Mouse (Mus musculus): Measurements from ENCODE around the gene Cpa1.

Cpa1 gene

GRCm38 (mm10) chr6:30638674-30639268 is at the start of gene Cpa1:
Gene Cpa1, plus strand, starts transcription at chr6:30639218.
- in situ Hi-C loops (cut with MboI): no loop called here

GRCm38 (mm10) chr6:30589819-30590218 is 49.2 kb upstream of the Cpa1 start:
- in situ Hi-C loops (cut with MboI): no loop called here

GRCm38 (mm10) chr6:30591851-30592404 is 47.1 kb upstream of the Cpa1 start:
- in situ Hi-C loops (cut with MboI): no loop called here

- in situ Hi-C loops (cut with MboI): no loop called here
Measured at GRCm38 (mm10) chr6:30592417-30592974, 46.5 kb upstream of the Cpa1 start.

GRCm38 (mm10) chr6:30594364-30594763 is 44.7 kb upstream of the Cpa1 start:
- in situ Hi-C loops (cut with MboI): no loop called here

GRCm38 (mm10) chr6:30596230-30596898 is 42.7 kb upstream of the Cpa1 start:
- in situ Hi-C loops (cut with MboI): no loop called here

- in situ Hi-C loops (cut with MboI): no loop called here
Measured at GRCm38 (mm10) chr6:30600033-30600432, 39.0 kb upstream of the Cpa1 start.

- in situ Hi-C loops (cut with MboI): no loop called here
Measured at GRCm38 (mm10) chr6:30600995-30601394, 38.0 kb upstream of the Cpa1 start.

GRCm38 (mm10) chr6:30604342-30604867 is 34.6 kb upstream of the Cpa1 start:
- in situ Hi-C loops (cut with MboI): no loop called here

- in situ Hi-C loops (cut with MboI): no loop called here
Measured at GRCm38 (mm10) chr6:30605111-30605510, 33.9 kb upstream of the Cpa1 start.

- in situ Hi-C loops (cut with MboI): no loop called here
Measured at GRCm38 (mm10) chr6:30605672-30606071, 33.3 kb upstream of the Cpa1 start.

GRCm38 (mm10) chr6:30610710-30611109 is 28.3 kb upstream of the Cpa1 start, which contains the start of gene Cpa5:
Gene Cpa5, plus strand, starts transcription at chr6:30611010.
- in situ Hi-C loops (cut with MboI): no loop called here

GRCm38 (mm10) chr6:30611212-30611611 is 27.8 kb upstream of the Cpa1 start:
- in situ Hi-C loops (cut with MboI): no loop called here

GRCm38 (mm10) chr6:30614251-30614650 is 24.8 kb upstream of the Cpa1 start:
- in situ Hi-C loops (cut with MboI): no loop called here

- in situ Hi-C loops (cut with MboI): no loop called here
Measured at GRCm38 (mm10) chr6:30615741-30616140, 23.3 kb upstream of the Cpa1 start.

- in situ Hi-C loops (cut with MboI): no loop called here
Measured at GRCm38 (mm10) chr6:30616491-30616941, 22.5 kb upstream of the Cpa1 start.

- in situ Hi-C loops (cut with MboI): no loop called here
Measured at GRCm38 (mm10) chr6:30617020-30617958, 21.7 kb upstream of the Cpa1 start.

GRCm38 (mm10) chr6:30617959-30618590 is 20.9 kb upstream of the Cpa1 start:
- in situ Hi-C loops (cut with MboI): no loop called here

- in situ Hi-C loops (cut with MboI): no loop called here
Measured at GRCm38 (mm10) chr6:30618735-30619134, 20.3 kb upstream of the Cpa1 start.

GRCm38 (mm10) chr6:30619606-30620005 is 19.4 kb upstream of the Cpa1 start:
- in situ Hi-C loops (cut with MboI): no loop called here

- in situ Hi-C loops (cut with MboI): no loop called here
Measured at GRCm38 (mm10) chr6:30620591-30620990, 18.4 kb upstream of the Cpa1 start.
